ENCODE assay signal across 8 mouse cellular contexts in genomic region chr3:93505960-93506863, GRCm38 (mm10). TPM values are rescaled to one million over a fixed set of nuclear protein-coding genes. Genes with fewer than 3 reads are reported as not detected.
A peak's percentile ranks its signal among the peaks of the same experiment; 100 is the strongest.
DNase-seq lines count a peak whose midpoint lies in the region; ATAC-seq and TF ChIP-seq lines count a peak whose summit lies in the region.

No protein-coding gene starts in this region.

- peak overlapping the region; percentile 12; the same call in 1 of the 2 replicates for H3K27ac ChIP-seq in ES-E14 (ENCODE audit: insufficient read depth, low read depth, low read length, poor library complexity, severe bottlenecking)
- peak overlapping the region; percentile 77 for H3K27ac ChIP-seq in kidney, postnatal 0 days
- no peak overlapping the region for H3K27ac ChIP-seq in forebrain, embryonic 15.5 days (replicated peaks)

- DNase-seq in CD4-positive helper T cell, adult 2 months (ENCODE audit: low read depth, low spot score), result peak; percentile 95
- DNase-seq in ES-E14 (ENCODE audit: low read depth, low spot score), result peak; percentile 36
- DNase-seq in heart, adult 9 months (ENCODE audit: low spot score in 2 of 2), result peak; percentile 19 to 40
- peak; percentile 35 for DNase-seq in kidney, postnatal 0 days (ENCODE audit: low spot score)
- peak; percentile 89 for DNase-seq in lung, postnatal 25 days (ENCODE audit: low spot score)
- peak; percentile 83 to 94 for DNase-seq in thymus, adult 18-20 months
- no peak for DNase-seq in left cerebral cortex, postnatal 36 days (ENCODE audit: low spot score in 2 of 2)

- H3K4me3 ChIP-seq in ES-E14 (ENCODE audit: insufficient read depth in 1 of 2, low read depth in 1 of 2, low read length in 2 of 2, poor library complexity in 1 of 2, severe bottlenecking in 1 of 2), result peak overlapping the region; percentile 40 to 51; a peak in 3 of 4 replicates
- H3K4me3 ChIP-seq in kidney, postnatal 0 days (replicated peaks; ENCODE audit: low read depth, low read length), result no peak overlapping the region
- no peak overlapping the region for H3K4me3 ChIP-seq in forebrain, embryonic 15.5 days

- peak overlapping the region; percentile 39 for H3K4me2 ChIP-seq in kidney, postnatal 0 days (ENCODE audit: low read length)
- H3K4me2 ChIP-seq in forebrain, embryonic 15.5 days (replicated peaks), result no peak overlapping the region

- H3K27me3 ChIP-seq in kidney, postnatal 0 days (ENCODE audit: insufficient read depth, low read length), result no peaks in the 10 kb centered on the region
- H3K27me3 ChIP-seq in forebrain, embryonic 15.5 days, result no peaks in the 10 kb centered on the region

- 33% methylated on average over 30 of the region's 30 CpGs for WGBS in kidney, postnatal 0 days
- WGBS in forebrain, embryonic 15.5 days, result 48% methylated on average over 30 of the region's 30 CpGs

- peaks cover 1 to 8% of the 10 kb centered on the region in 2 experiments; a peak in 1 of 4 replicates for H3K4me1 ChIP-seq in ES-E14 (ENCODE audit: control insufficient read depth in 2 of 2, insufficient read depth in 2 of 2, low read length in 2 of 2, poor library complexity in 1 of 2)
- H3K4me1 ChIP-seq in kidney, postnatal 0 days (replicated peaks; ENCODE audit: insufficient read depth, low read length), result no peaks in the 10 kb centered on the region
- no peaks in the 10 kb centered on the region for H3K4me1 ChIP-seq in forebrain, embryonic 15.5 days

- no peak overlapping the region for H3K9ac ChIP-seq in ES-E14 (ENCODE audit: insufficient read depth, low read depth, low read length, poor library complexity, severe bottlenecking)
- no peak overlapping the region for H3K9ac ChIP-seq in kidney, postnatal 0 days (ENCODE audit: low read depth, low read length)
- H3K9ac ChIP-seq in forebrain, embryonic 15.5 days (replicated peaks), result no peak overlapping the region

- intact Hi-C loops in left cerebral cortex, postnatal 36 days (cut with DNase I), result no loop called here

- in situ Hi-C loops in ES-E14 (cut with MboI; ENCODE audit: low sequenced_read_pairs in 2 of 2, unreplicated experiment in 2 of 2), result no loop called here

- no peak for TF ChIP-seq CTCF in kidney, postnatal 0 days (IDR thresholded peaks at IDR 0.05; ENCODE audit: low read depth)

- peak; percentile 92 for ATAC-seq in kidney, postnatal 0 days (replicated peaks; ENCODE audit: low FRiP score, low read depth)
- no peak for ATAC-seq in forebrain, embryonic 15.5 days (replicated peaks)

- no peaks in the 10 kb centered on the region for H3K36me3 ChIP-seq in ES-E14 (ENCODE audit: control insufficient read depth, insufficient read depth, low read length, poor library complexity, severe bottlenecking)
- H3K36me3 ChIP-seq in kidney, postnatal 0 days (ENCODE audit: insufficient read depth, low read length), result no peaks in the 10 kb centered on the region
- H3K36me3 ChIP-seq in forebrain, embryonic 15.5 days, result no peaks in the 10 kb centered on the region

- no peaks in the 10 kb centered on the region for H3K9me3 ChIP-seq in ES-E14 (ENCODE audit: control insufficient read depth, insufficient read depth, low read depth, low read length)
- no peaks in the 10 kb centered on the region for H3K9me3 ChIP-seq in kidney, postnatal 0 days (replicated peaks; ENCODE audit: low read length)
- no peaks in the 10 kb centered on the region for H3K9me3 ChIP-seq in forebrain, embryonic 15.5 days

TF ChIP-seq in ES-E14, 5 proteins besides CTCF, POLR2A, EP300 and RAD21:
- TF ChIP-seq ZNF384 (IDR thresholded peaks at IDR 0.05; ENCODE audit: low read depth, low read length) (peak; percentile 84), CHD2 (IDR thresholded peaks at IDR 0.05; ENCODE audit: low read depth, low read length) (no peak), MAFK (IDR thresholded peaks at IDR 0.05; ENCODE audit: insufficient read depth, low read depth, low read length) (peak; percentile 97)

RNA-seq across cellular contexts. Expression of gene S100a11, which starts 14.1 kb away (rescaled TPM):
- total RNA-seq in ES-E14 (2012; rRNA removed), result 14.4 and 37.2 TPM in 2 replicates
- 2,066 and 2,191 TPM in 2 replicates for polyA plus RNA-seq in kidney, postnatal 0 days (2015; fragmentation: Nextera tagmentation; extraction: Ambion mirVana)
- polyA plus RNA-seq in forebrain, embryonic 15.5 days (2015; fragmentation: Nextera tagmentation; extraction: Ambion mirVana), result 102 and 108 TPM in 2 replicates
- 1 to 10 TPM; 7.0 to 9.9 TPM for total RNA-seq in left cerebral cortex, postnatal 36 days (2021)

RNA-seq across cellular contexts. Expression of gene Tchhl1, which starts 37.7 kb away (rescaled TPM):
- total RNA-seq in ES-E14 (2012; rRNA removed), result not detected in 2 replicates
- 0.28 and 0.33 TPM in 2 replicates for polyA plus RNA-seq in kidney, postnatal 0 days (2015; fragmentation: Nextera tagmentation; extraction: Ambion mirVana)
- not detected in 2 replicates for polyA plus RNA-seq in forebrain, embryonic 15.5 days (2015; fragmentation: Nextera tagmentation; extraction: Ambion mirVana)
- total RNA-seq in left cerebral cortex, postnatal 36 days (2021), result not detected

RNA-seq across cellular contexts. Expression of gene S100a10, which starts 48.7 kb away (rescaled TPM):
- total RNA-seq in ES-E14 (2012; rRNA removed), result 152 and 388 TPM in 2 replicates
- 534 and 566 TPM in 2 replicates for polyA plus RNA-seq in kidney, postnatal 0 days (2015; fragmentation: Nextera tagmentation; extraction: Ambion mirVana)
- polyA plus RNA-seq in forebrain, embryonic 15.5 days (2015; fragmentation: Nextera tagmentation; extraction: Ambion mirVana), result 114 and 115 TPM in 2 replicates
- 10 to 100 TPM; 32.5 to 40.0 TPM for total RNA-seq in left cerebral cortex, postnatal 36 days (2021)

Comparison
In these comparisons a context has a peak if more than half of its experiments do, and no peak if none do; other contexts are left out.
1. DNase-seq: peak in CD4-positive helper T cell, adult 2 months (single experiment), ES-E14 (single experiment), heart, adult 9 months (2 of 2), kidney, postnatal 0 days (single experiment), lung, postnatal 25 days (single experiment) and thymus, adult 18-20 months (2 of 2); none in left cerebral cortex, postnatal 36 days (0 of 2).
2. H3K4me3 ChIP-seq: peak in ES-E14 (2 of 2); none in kidney, postnatal 0 days (single experiment) and forebrain, embryonic 15.5 days (single experiment).